ENCODE assay signal across 20 mouse cellular contexts in genomic region chr1:131093889-131094288, GRCm38 (mm10). TPM values are rescaled to one million over a fixed set of nuclear protein-coding genes. Genes with fewer than 3 reads are reported as not detected.
DNase-seq lines count a peak whose midpoint lies in the region; ATAC-seq and TF ChIP-seq lines count a peak whose summit lies in the region.
"Had no signal": no experiment of that assay in that cellular context is flagged by ENCODE, and none has a peak within 500 bp of the region (broad histone marks: within the 10 kb centered on the region; RNA-seq: fewer than 3 reads in every experiment).

No protein-coding gene starts in this region.

- intact Hi-C loops in heart, postnatal 36 days (cut with DNase I), result no loop called here

- peaks cover 77% of the 10 kb centered on the region for H3K4me1 ChIP-seq in heart, embryonic 10.5 days
- peaks cover 67% of the 10 kb centered on the region for H3K4me1 ChIP-seq in heart, postnatal 0 days (ENCODE audit: control insufficient read depth, insufficient read depth)
- H3K4me1 ChIP-seq in brown adipose tissue, adult 24 weeks (ENCODE audit: control insufficient read depth, insufficient read depth, insufficient read length, low read length), result peaks cover 46% of the 10 kb centered on the region

- no peaks in the 10 kb centered on the region for H3K9me3 ChIP-seq in heart, embryonic 10.5 days
- no peaks in the 10 kb centered on the region for H3K9me3 ChIP-seq in heart, postnatal 0 days (replicated peaks; ENCODE audit: control insufficient read depth, low read length)
- H3K9me3 ChIP-seq: embryonic facial prominence, embryonic 15.5 days; kidney, embryonic 15.5 days; limb, embryonic 10.5 days; liver, embryonic 13.5 days had no signal

- TF ChIP-seq CTCF in heart, postnatal 0 days (IDR thresholded peaks at IDR 0.05; ENCODE audit: low read depth), result no peak

- TF ChIP-seq EP300 in heart, postnatal 0 days (IDR thresholded peaks at IDR 0.05; ENCODE audit: low read depth), result no peak

- WGBS in heart, embryonic 10.5 days, result 54% methylated on average over 8 of the region's 8 CpGs
- WGBS in heart, postnatal 0 days, result 30% methylated on average over 8 of the region's 8 CpGs

- no peaks in the 10 kb centered on the region for H3K27me3 ChIP-seq in heart, embryonic 10.5 days (ENCODE audit: insufficient read depth, poor library complexity, severe bottlenecking)
- no peaks in the 10 kb centered on the region for H3K27me3 ChIP-seq in heart, postnatal 0 days (ENCODE audit: control insufficient read depth, insufficient read depth, low read length)
- H3K27me3 ChIP-seq: CH12.LX; embryonic facial prominence, embryonic 15.5 days; kidney, embryonic 15.5 days had no signal

- H3K4me2 ChIP-seq in heart, postnatal 0 days (ENCODE audit: low read depth, low read length), result peak overlapping the region; percentile 72; the same call in 1 of the 2 replicates
- H3K4me2 ChIP-seq: embryonic facial prominence, embryonic 15.5 days; kidney, embryonic 15.5 days; liver, embryonic 13.5 days had no signal

- DNase-seq in heart, embryonic 10.5 days (ENCODE audit: low spot score), result no peak
- DNase-seq in heart, postnatal 36 days, result no peak
- DNase-seq in heart, postnatal 0 days (ENCODE audit: low spot score), result no peak
- no peak for DNase-seq in heart, postnatal 4 days
- DNase-seq in lung, postnatal 36 days, result peak; percentile 32
- no peak for DNase-seq in lung, postnatal 4 days
- DNase-seq: adrenal gland, postnatal 36 days; cerebellum, adult 2 months; cerebellum, postnatal 36 days; liver, embryonic 13.5 days; retina, postnatal 1 day had no signal

- no peak overlapping the region; the same call in 1 of the 2 replicates for H3K4me3 ChIP-seq in heart, embryonic 10.5 days
- no peak overlapping the region for H3K4me3 ChIP-seq in heart, postnatal 0 days (ENCODE audit: low read depth, low read length)
- no peak overlapping the region for H3K4me3 ChIP-seq in brown adipose tissue, adult 24 weeks (ENCODE audit: insufficient read depth, low read depth, low read length)
- H3K4me3 ChIP-seq: embryonic facial prominence, embryonic 15.5 days; kidney, embryonic 15.5 days; limb, embryonic 10.5 days; liver, embryonic 13.5 days had no signal

- 0 out of 2 replicates have a peak overlapping the region, but pooled peaks have one; percentile 18 for H3K27ac ChIP-seq in heart, embryonic 10.5 days
- H3K27ac ChIP-seq in heart, postnatal 0 days (ENCODE audit: low read depth), result peak overlapping the region; percentile 36
- H3K27ac ChIP-seq in brown adipose tissue, adult 24 weeks (replicated peaks; ENCODE audit: low read depth, low read length), result peak overlapping the region; percentile 42; the same call in 1 of the 2 replicates
- H3K27ac ChIP-seq: embryonic facial prominence, embryonic 15.5 days; hindbrain, postnatal 0 days; kidney, embryonic 15.5 days; limb, embryonic 10.5 days; liver, embryonic 13.5 days; macrophage had no signal

- H3K9ac ChIP-seq in heart, postnatal 0 days (replicated peaks; ENCODE audit: low read depth, low read length), result peak overlapping the region; percentile 30; the same call in 1 of the 2 replicates
- H3K9ac ChIP-seq: embryonic facial prominence, embryonic 15.5 days; kidney, embryonic 15.5 days; liver, embryonic 13.5 days had no signal

- 0 out of 2 replicates have a peak, but pooled peaks cover 2% of the 10 kb centered on the region for H3K36me3 ChIP-seq in heart, embryonic 10.5 days
- no peaks in the 10 kb centered on the region for H3K36me3 ChIP-seq in heart, postnatal 0 days (replicated peaks; ENCODE audit: control insufficient read depth, insufficient read depth, low read length)
- H3K36me3 ChIP-seq: embryonic facial prominence, embryonic 15.5 days; kidney, embryonic 15.5 days; liver, embryonic 13.5 days had no signal

- ATAC-seq in heart, postnatal 0 days (ENCODE audit: insufficient read depth, low read depth), result no peak
- ATAC-seq: hindbrain, postnatal 0 days; intestine, postnatal 0 days had no signal

RNA-seq across cellular contexts. Expression of gene Mapkapk2, which starts 3.7 kb away (rescaled TPM):
- 59.2 and 60.3 TPM in 2 replicates for polyA plus RNA-seq in heart, embryonic 10.5 days (2016; fragmentation: Nextera tagmentation; extraction: Ambion mirVana)
- 100 to 1,000 TPM; 292 to 300 TPM for total RNA-seq in heart, postnatal 36 days (2021)
- total RNA-seq in heart, postnatal 0 days (2014; rRNA removed; ENCODE audit: low replicate concordance), result 302 and 348 TPM in 2 replicates
- 62.6 and 69.9 TPM in 2 replicates for polyA plus RNA-seq in heart, postnatal 0 days (2015; fragmentation: Nextera tagmentation; extraction: Ambion mirVana)
- total RNA-seq in heart, postnatal 4 days (2021), result 100 to 1,000 TPM; 206 to 226 TPM
- 76.7 and 87.6 TPM in 2 replicates for polyA plus RNA-seq in brown adipose tissue, adult 24 weeks (2012; ENCODE audit: insufficient read depth, insufficient read length, missing spikeins)

RNA-seq across cellular contexts. Expression of gene Dyrk3, which starts 44.3 kb away (rescaled TPM):
- polyA plus RNA-seq in heart, embryonic 10.5 days (2016; fragmentation: Nextera tagmentation; extraction: Ambion mirVana), result 3.1 and 3.9 TPM in 2 replicates
- total RNA-seq in heart, postnatal 36 days (2021), result under 1 TPM; 0.14 to 0.33 TPM
- 1.3 and 1.4 TPM in 2 replicates for total RNA-seq in heart, postnatal 0 days (2014; rRNA removed; ENCODE audit: low replicate concordance)
- polyA plus RNA-seq in heart, postnatal 0 days (2015; fragmentation: Nextera tagmentation; extraction: Ambion mirVana), result 0.60 and 0.86 TPM in 2 replicates
- 1 to 10 TPM; 1.2 to 1.7 TPM for total RNA-seq in heart, postnatal 4 days (2021)
- not detected in 2 replicates for polyA plus RNA-seq in brown adipose tissue, adult 24 weeks (2012; ENCODE audit: insufficient read depth, insufficient read length, missing spikeins)
- total RNA-seq: gastrocnemius, adult 18-20 months had no signal

RNA-seq across cellular contexts. Expression of gene Eif2d, which starts 59.1 kb away (rescaled TPM):
- 54.8 and 62.9 TPM in 2 replicates for polyA plus RNA-seq in heart, embryonic 10.5 days (2016; fragmentation: Nextera tagmentation; extraction: Ambion mirVana)
- total RNA-seq in heart, postnatal 36 days (2021), result 10 to 100 TPM; 34.0 to 39.3 TPM
- total RNA-seq in heart, postnatal 0 days (2014; rRNA removed; ENCODE audit: low replicate concordance), result 16.6 and 27.0 TPM in 2 replicates
- polyA plus RNA-seq in heart, postnatal 0 days (2015; fragmentation: Nextera tagmentation; extraction: Ambion mirVana), result 38.3 and 39.6 TPM in 2 replicates
- 10 to 100 TPM; 36.7 to 37.1 TPM for total RNA-seq in heart, postnatal 4 days (2021)
- 21.0 and 24.0 TPM in 2 replicates for polyA plus RNA-seq in brown adipose tissue, adult 24 weeks (2012; ENCODE audit: insufficient read depth, insufficient read length, missing spikeins)
